Mouse (Mus musculus): ENCODE measurements around the gene Fkbp5.

- TF ChIP-seq CTCF (IDR thresholded peaks at IDR 0.05; ENCODE audit: insufficient read depth, low read depth, low read length) = no peak
- TF ChIP-seq POLR2A (IDR thresholded peaks at IDR 0.05; ENCODE audit: insufficient read depth, low read depth, low read length) = no peak
Observed at GRCm38 (mm10) chr17:28523355-28524008, 6.2 kb upstream of the Fkbp5 start.

Measured in olfactory bulb, adult 2 months (tissue).